Mouse (Mus musculus) small intestine, adult 10 weeks (tissue): ENCODE data around the gene Fabp2. TPM values are rescaled to one million over a fixed set of nuclear protein-coding genes. Genes with fewer than 3 reads are reported as not detected.

Experiments
- polyA plus RNA-seq: library from polyadenylated mRNA; stranded (reverse); fragments of 350-450 nt; fragmentation: Illumina TruSeq; extraction: RNeasy Lipid Tissue Mini Kit (QIAGEN cat#74804); gene quantifications from one replicate; pipeline ENCODE4 v1.2.3, GENCODE M21; 2014; ENCODE audit warnings: low replicate concordance

Fabp2 gene
- 11,694 TPM for polyA plus RNA-seq

DNA sequence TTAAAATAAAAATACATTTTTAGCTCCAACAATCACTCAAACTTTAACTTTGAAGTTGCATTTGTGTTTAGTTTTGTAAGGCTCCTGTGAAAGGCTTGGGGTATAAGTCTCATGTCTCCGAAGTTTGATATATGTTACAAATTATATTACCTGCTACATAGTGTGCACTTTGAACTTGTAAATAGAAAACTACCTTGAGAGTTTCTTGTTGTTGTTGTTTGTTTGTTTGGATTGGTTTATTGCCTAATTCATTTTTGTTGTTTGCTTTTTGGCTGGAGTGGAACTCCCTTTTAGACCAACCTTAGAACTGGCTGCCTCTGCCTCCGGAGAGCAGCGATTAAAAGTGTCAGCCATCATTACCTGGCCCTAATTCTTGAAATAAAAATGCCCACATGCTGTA lies at the start of gene Fabp2:
TSS of gene Fabp2 (plus strand) at position 301 of the 400 bp plus-strand sequence.

DNA sequence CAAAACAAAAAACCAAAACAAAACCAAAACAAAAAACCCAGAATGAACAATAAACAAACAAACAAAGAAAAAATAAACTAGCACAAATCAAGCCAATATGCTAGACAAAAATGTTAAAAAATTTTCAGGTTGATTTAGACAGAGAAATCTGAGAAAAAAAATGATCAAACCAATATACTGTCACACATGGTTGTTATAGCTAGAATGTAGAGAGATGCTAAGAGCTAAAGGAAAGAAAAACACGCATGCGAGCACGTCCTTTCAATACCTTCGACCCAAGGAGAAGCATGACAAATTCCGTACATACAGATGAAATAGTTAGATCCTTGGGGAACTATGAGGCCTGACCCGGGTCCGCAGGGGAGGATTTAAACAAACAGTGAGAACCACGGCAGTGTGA lies 24.4 kb downstream of the Fabp2 start, which contains the start of gene Gm10959:
TSS of gene Gm10959 (minus strand) at position 101 of the 400 bp plus-strand sequence.

GRCm38 (mm10) chr3:122924009-122924914 lies 29.4 kb downstream of the Fabp2 start, which contains the start of gene 1810037I17Rik:
TSS of gene 1810037I17Rik (plus strand) at chr3:122924203.

Other genes with a start within 250 kb of the Fabp2 start
- gene Pde5a, start 166.1 kb upstream of the Fabp2 start, polyA plus RNA-seq, result 72.8 TPM
- gene Gm10959, start 24.3 kb downstream of the Fabp2 start, polyA plus RNA-seq, result not detected
- 52.1 TPM for gene 1810037I17Rik, start 29.1 kb downstream of the Fabp2 start, polyA plus RNA-seq
- gene Usp53, start 89.4 kb downstream of the Fabp2 start, polyA plus RNA-seq, result 20.2 TPM
- not detected for gene Myoz2, start 139.9 kb downstream of the Fabp2 start, polyA plus RNA-seq